Mouse (Mus musculus) liver, embryonic 12.5 days (tissue): ENCODE results near the gene Snx29. TPM values are rescaled to one million over a fixed set of nuclear protein-coding genes. Genes with fewer than 3 reads are reported as not detected.

ENCODE experiments used
- ATAC-seq: fragments of 200-750 bp; cut with Nextera tagmentation; 2 replicates; pipeline ENCODE4 v1.8.0; 2017; ENCODE audit warnings: moderate number of reproducible peaks, mild to moderate bottlenecking, moderate library complexity
- H3K27ac ChIP-seq: fragments of 300-500 bp; sonication (generic); 2 replicates; pipeline ENCODE4 v1.5.1; 2016; ENCODE audit warnings: mild to moderate bottlenecking
- H3K27me3 ChIP-seq: fragments of 300-500 bp; sonication (generic); replicated peaks from 2 replicates; pipeline ENCODE4 v1.6.1; 2016; ENCODE audit warnings: mild to moderate bottlenecking, moderate library complexity
- H3K36me3 ChIP-seq: fragments of 300-500 bp; sonication (generic); 2 replicates; pipeline ENCODE4 v1.6.1; 2016; ENCODE audit warnings: mild to moderate bottlenecking, moderate library complexity
- H3K4me1 ChIP-seq: fragments of 300-500 bp; sonication (generic); 2 replicates; pipeline ENCODE4 v1.6.1; 2016
- H3K4me2 ChIP-seq: fragments of 300-500 bp; sonication (generic); 2 replicates; pipeline ENCODE4 v1.6.1; 2016; ENCODE audit warnings: mild to moderate bottlenecking, moderate library complexity
- H3K4me3 ChIP-seq: fragments of 300-500 bp; sonication (generic); 2 replicates; pipeline ENCODE4 v1.5.1; 2016; ENCODE audit warnings: mild to moderate bottlenecking, moderate library complexity
- H3K9ac ChIP-seq: fragments of 300-500 bp; sonication (generic); 2 replicates; pipeline ENCODE4 v1.6.1; 2016; ENCODE audit warnings: mild to moderate bottlenecking, moderate library complexity
- H3K9me3 ChIP-seq: fragments of 300-500 bp; sonication (generic); replicated peaks from 2 replicates; pipeline ENCODE4 v1.6.1; 2016; ENCODE audit warnings: mild to moderate bottlenecking, moderate library complexity
- WGBS: fragments of 180-500 bp; shearing (Covaris S2); methylation state at CpG from one replicate; pipeline ENCODE4 v1.1.7; 2016; ENCODE audit not compliant: insufficient replicate concordance; 5-methylcytosine and 5-hydroxymethylcytosine counted together
- polyA plus RNA-seq: library from polyadenylated mRNA; unstranded; fragments of >200 nt; fragmentation: Nextera tagmentation; extraction: Ambion mirVana; gene quantifications from 2 replicates; pipeline ENCODE4 v1.2.1, GENCODE M21; 2016

Gene Snx29
- polyA plus RNA-seq, 1 experiment from 2014 or later: 4.9 TPM

GRCm38 (mm10) chr16:11670251-11670970 lies 347.7 kb downstream of the Snx29 start:
- H3K4me1 ChIP-seq: no peaks in the 10 kb centered on the region
- H3K4me3 ChIP-seq: no peak overlapping the region
- no peaks in the 10 kb centered on the region for H3K9me3 ChIP-seq
- WGBS: 75% methylated on average over 9 of the region's 9 CpGs
- H3K36me3 ChIP-seq: no peaks in the 10 kb centered on the region
- no peak for ATAC-seq
- H3K27me3 ChIP-seq: no peaks in the 10 kb centered on the region
- H3K27ac ChIP-seq: no peak overlapping the region
- no peak overlapping the region for H3K9ac ChIP-seq
- H3K4me2 ChIP-seq: no peak overlapping the region

- no peak overlapping the region for H3K9ac ChIP-seq
- ATAC-seq: no peak
These were observed 348.2 kb downstream of the Snx29 start for GRCm38 (mm10) chr16:11670971-11671310.

GRCm38 (mm10) chr16:11676006-11676405 lies 353.3 kb downstream of the Snx29 start:
- no peak for ATAC-seq
- WGBS: 45% methylated on average over 4 of the region's 4 CpGs
- Histone ChIP-seq H3K36me3 (no peaks in the 10 kb centered on the region), H3K9ac (no peak overlapping the region), H3K4me1 (no peaks in the 10 kb centered on the region), H3K4me2 (no peak overlapping the region), H3K27ac (no peak overlapping the region), H3K4me3 (no peak overlapping the region), H3K9me3 (no peaks in the 10 kb centered on the region), H3K27me3 (no peaks in the 10 kb centered on the region)

More at GRCm38 (mm10) chr16:11670971-11671310, 348.2 kb downstream of the Snx29 start:
- H3K36me3 ChIP-seq: no peaks in the 10 kb centered on the region
- no peak overlapping the region for H3K4me2 ChIP-seq
- H3K4me1 ChIP-seq: no peaks in the 10 kb centered on the region
- H3K27me3 ChIP-seq: no peaks in the 10 kb centered on the region
- no peak overlapping the region for H3K4me3 ChIP-seq
- 62% methylated on average over 6 of the region's 6 CpGs for WGBS
- no peak overlapping the region for H3K27ac ChIP-seq
- H3K9me3 ChIP-seq: no peaks in the 10 kb centered on the region

GRCm38 (mm10) chr16:11685264-11685663 lies 362.6 kb downstream of the Snx29 start:
- Histone ChIP-seq H3K27me3 (no peaks in the 10 kb centered on the region), H3K9ac (no peak overlapping the region), H3K4me2 (no peak overlapping the region), H3K9me3 (no peaks in the 10 kb centered on the region), H3K36me3 (no peaks in the 10 kb centered on the region), H3K4me3 (no peak overlapping the region), H3K4me1 (no peaks in the 10 kb centered on the region), H3K27ac (no peak overlapping the region)
- no peak for ATAC-seq
- WGBS: 73% methylated on average over 9 of the region's 9 CpGs

- Histone ChIP-seq H3K9ac (no peak overlapping the region), H3K4me2 (no peak overlapping the region), H3K4me1 (no peaks in the 10 kb centered on the region), H3K27me3 (no peaks in the 10 kb centered on the region), H3K27ac (no peak overlapping the region), H3K36me3 (no peaks in the 10 kb centered on the region), H3K4me3 (no peak overlapping the region), H3K9me3 (no peaks in the 10 kb centered on the region)
- no peak for ATAC-seq
- WGBS: 68% methylated on average over 3 of the region's 3 CpGs
These were observed 363.1 kb downstream of the Snx29 start for GRCm38 (mm10) chr16:11685735-11686340.

GRCm38 (mm10) chr16:11687836-11688235 lies 365.1 kb downstream of the Snx29 start:
- Histone ChIP-seq H3K4me3 (no peak overlapping the region), H3K9me3 (no peaks in the 10 kb centered on the region), H3K9ac (no peak overlapping the region), H3K36me3 (no peaks in the 10 kb centered on the region), H3K4me2 (no peak overlapping the region), H3K4me1 (no peaks in the 10 kb centered on the region), H3K27ac (no peak overlapping the region), H3K27me3 (no peaks in the 10 kb centered on the region)
- no peak for ATAC-seq

GRCm38 (mm10) chr16:11688281-11689005 lies 365.7 kb downstream of the Snx29 start:
- Histone ChIP-seq H3K36me3 (no peaks in the 10 kb centered on the region), H3K27me3 (no peaks in the 10 kb centered on the region), H3K4me1 (no peaks in the 10 kb centered on the region), H3K4me3 (no peak overlapping the region), H3K9me3 (no peaks in the 10 kb centered on the region), H3K27ac (no peak overlapping the region), H3K4me2 (no peak overlapping the region), H3K9ac (no peak overlapping the region)
- 48% methylated on average over 4 of the region's 4 CpGs for WGBS
- no peak for ATAC-seq

GRCm38 (mm10) chr16:11690097-11690496 lies 367.4 kb downstream of the Snx29 start:
- 73% methylated on average over 8 of the region's 8 CpGs for WGBS
- Histone ChIP-seq H3K9me3 (no peaks in the 10 kb centered on the region), H3K4me2 (no peak overlapping the region), H3K27me3 (no peaks in the 10 kb centered on the region), H3K36me3 (no peaks in the 10 kb centered on the region), H3K4me3 (no peak overlapping the region), H3K27ac (no peak overlapping the region), H3K9ac (no peak overlapping the region), H3K4me1 (no peaks in the 10 kb centered on the region)
- ATAC-seq: no peak

- Histone ChIP-seq H3K9ac (no peak overlapping the region), H3K4me3 (no peak overlapping the region), H3K27ac (no peak overlapping the region), H3K36me3 (no peaks in the 10 kb centered on the region), H3K27me3 (no peaks in the 10 kb centered on the region), H3K4me2 (no peak overlapping the region), H3K4me1 (no peaks in the 10 kb centered on the region), H3K9me3 (no peaks in the 10 kb centered on the region)
- no peak for ATAC-seq
- 52% methylated on average over 4 of the region's 4 CpGs for WGBS
These were observed 368.0 kb downstream of the Snx29 start for GRCm38 (mm10) chr16:11690756-11691155.

- no peaks in the 10 kb centered on the region for H3K36me3 ChIP-seq
- no peak overlapping the region for H3K4me3 ChIP-seq
- H3K9ac ChIP-seq: no peak overlapping the region
- no peaks in the 10 kb centered on the region for H3K27me3 ChIP-seq
- H3K27ac ChIP-seq: no peak overlapping the region
- no peaks in the 10 kb centered on the region for H3K9me3 ChIP-seq
- 61% methylated on average over 9 of the region's 9 CpGs for WGBS
- H3K4me2 ChIP-seq: no peak overlapping the region
- no peak for ATAC-seq
- no peaks in the 10 kb centered on the region for H3K4me1 ChIP-seq
These were observed 368.9 kb downstream of the Snx29 start for GRCm38 (mm10) chr16:11691487-11692200.

- no peak for ATAC-seq
- 52% methylated on average over 5 of the region's 5 CpGs for WGBS
- no peaks in the 10 kb centered on the region for H3K4me1 ChIP-seq
- H3K9ac ChIP-seq: no peak overlapping the region
- no peak overlapping the region for H3K27ac ChIP-seq
- no peak overlapping the region for H3K4me2 ChIP-seq
- no peak overlapping the region for H3K4me3 ChIP-seq
- no peaks in the 10 kb centered on the region for H3K36me3 ChIP-seq
- no peaks in the 10 kb centered on the region for H3K27me3 ChIP-seq
- no peaks in the 10 kb centered on the region for H3K9me3 ChIP-seq
These were observed 370.0 kb downstream of the Snx29 start for GRCm38 (mm10) chr16:11692744-11693143.

- Histone ChIP-seq H3K4me2 (no peak overlapping the region), H3K36me3 (no peaks in the 10 kb centered on the region), H3K9me3 (no peaks in the 10 kb centered on the region), H3K4me1 (no peaks in the 10 kb centered on the region), H3K27ac (no peak overlapping the region), H3K9ac (no peak overlapping the region), H3K4me3 (no peak overlapping the region), H3K27me3 (no peaks in the 10 kb centered on the region)
- ATAC-seq: no peak
- 74% methylated on average over 4 of the region's 4 CpGs for WGBS
These were observed 371.7 kb downstream of the Snx29 start for GRCm38 (mm10) chr16:11694386-11694785.
